Mouse (Mus musculus) liver, embryonic 12.5 days (tissue): ENCODE measurements around the gene Gpr37l1. TPM values are rescaled to one million over a fixed set of nuclear protein-coding genes. Genes with fewer than 3 reads are reported as not detected.

Experiments used
- ATAC-seq: fragments of 200-750 bp; cut with Nextera tagmentation; 2 replicates; pipeline ENCODE4 v1.8.0; 2017; ENCODE audit warnings: moderate number of reproducible peaks, mild to moderate bottlenecking, moderate library complexity
- H3K27ac ChIP-seq: fragments of 300-500 bp; sonication (generic); 2 replicates; pipeline ENCODE4 v1.5.1; 2016; ENCODE audit warnings: mild to moderate bottlenecking
- H3K27me3 ChIP-seq: fragments of 300-500 bp; sonication (generic); replicated peaks from 2 replicates; pipeline ENCODE4 v1.6.1; 2016; ENCODE audit warnings: mild to moderate bottlenecking, moderate library complexity
- H3K36me3 ChIP-seq: fragments of 300-500 bp; sonication (generic); 2 replicates; pipeline ENCODE4 v1.6.1; 2016; ENCODE audit warnings: mild to moderate bottlenecking, moderate library complexity
- H3K4me1 ChIP-seq: fragments of 300-500 bp; sonication (generic); 2 replicates; pipeline ENCODE4 v1.6.1; 2016
- H3K4me2 ChIP-seq: fragments of 300-500 bp; sonication (generic); 2 replicates; pipeline ENCODE4 v1.6.1; 2016; ENCODE audit warnings: mild to moderate bottlenecking, moderate library complexity
- H3K4me3 ChIP-seq: fragments of 300-500 bp; sonication (generic); 2 replicates; pipeline ENCODE4 v1.5.1; 2016; ENCODE audit warnings: mild to moderate bottlenecking, moderate library complexity
- H3K9ac ChIP-seq: fragments of 300-500 bp; sonication (generic); 2 replicates; pipeline ENCODE4 v1.6.1; 2016; ENCODE audit warnings: mild to moderate bottlenecking, moderate library complexity
- H3K9me3 ChIP-seq: fragments of 300-500 bp; sonication (generic); replicated peaks from 2 replicates; pipeline ENCODE4 v1.6.1; 2016; ENCODE audit warnings: mild to moderate bottlenecking, moderate library complexity
- WGBS: fragments of 180-500 bp; shearing (Covaris S2); methylation state at CpG from one replicate; pipeline ENCODE4 v1.1.7; 2016; ENCODE audit not compliant: insufficient replicate concordance; 5-methylcytosine and 5-hydroxymethylcytosine counted together
- polyA plus RNA-seq: library from polyadenylated mRNA; unstranded; fragments of >200 nt; fragmentation: Nextera tagmentation; extraction: Ambion mirVana; gene quantifications from 2 replicates; pipeline ENCODE4 v1.2.1, GENCODE M21; 2016

Gpr37l1 gene
- polyA plus RNA-seq, 1 experiment from 2014 or later: not detected

- WGBS: 72% methylated on average over 2 of the region's 2 CpGs
- Histone ChIP-seq H3K9me3 (no peaks in the 10 kb centered on the region), H3K36me3 (peaks cover 42% of the 10 kb centered on the region), H3K27me3 (peaks cover 5% of the 10 kb centered on the region; the same call in 1 of the 2 replicates), H3K9ac (no peak overlapping the region), H3K27ac (no peak overlapping the region), H3K4me2 (no peak overlapping the region), H3K4me1 (peaks cover 26% of the 10 kb centered on the region), H3K4me3 (no peak overlapping the region)
- no peak for ATAC-seq
Measured at GRCm38 (mm10) chr1:135143940-135144339, 23.5 kb downstream of the Gpr37l1 start.

GRCm38 (mm10) chr1:135142452-135142851 is 25.0 kb downstream of the Gpr37l1 start:
- ATAC-seq: no peak
- Histone ChIP-seq H3K27me3 (peaks cover 5% of the 10 kb centered on the region; the same call in 1 of the 2 replicates), H3K4me3 (no peak overlapping the region), H3K4me1 (peaks cover 17% of the 10 kb centered on the region), H3K27ac (no peak overlapping the region), H3K9ac (no peak overlapping the region), H3K9me3 (no peaks in the 10 kb centered on the region), H3K36me3 (peaks cover 46% of the 10 kb centered on the region), H3K4me2 (no peak overlapping the region)
- 68% methylated on average over 2 of the region's 2 CpGs for WGBS

GRCm38 (mm10) chr1:135139906-135140305 is 27.6 kb downstream of the Gpr37l1 start:
- 63% methylated on average over 2 of the region's 2 CpGs for WGBS
- H3K4me3 ChIP-seq: no peak overlapping the region

GRCm38 (mm10) chr1:135136500-135136899 is 31.0 kb downstream of the Gpr37l1 start:
- no peak overlapping the region for H3K27ac ChIP-seq
- 8% methylated on average over 1 of the region's 1 CpGs for WGBS
- no peak overlapping the region for H3K4me3 ChIP-seq
- H3K27me3 ChIP-seq: no peaks in the 10 kb centered on the region
- H3K9me3 ChIP-seq: no peaks in the 10 kb centered on the region
- H3K4me2 ChIP-seq: no peak overlapping the region
- H3K9ac ChIP-seq: no peak overlapping the region
- ATAC-seq: no peak
- peaks cover 32% of the 10 kb centered on the region for H3K36me3 ChIP-seq
- H3K4me1 ChIP-seq: peaks cover 47% of the 10 kb centered on the region

More at GRCm38 (mm10) chr1:135139906-135140305, 27.6 kb downstream of the Gpr37l1 start:
- no peak for ATAC-seq
- no peak overlapping the region for H3K9ac ChIP-seq
- H3K27ac ChIP-seq: no peak overlapping the region
- no peak overlapping the region for H3K4me2 ChIP-seq
- peaks cover 5% of the 10 kb centered on the region; the same call in 1 of the 2 replicates for H3K27me3 ChIP-seq
- peaks cover 54% of the 10 kb centered on the region for H3K36me3 ChIP-seq
- H3K4me1 ChIP-seq: peaks cover 13% of the 10 kb centered on the region
- H3K9me3 ChIP-seq: no peaks in the 10 kb centered on the region

GRCm38 (mm10) chr1:135135111-135135787 is 32.2 kb downstream of the Gpr37l1 start:
- Histone ChIP-seq H3K27ac (no peak overlapping the region; the same call in 1 of the 2 replicates), H3K4me2 (peak overlapping the region; percentile 66), H3K27me3 (no peaks in the 10 kb centered on the region), H3K4me1 (peaks cover 58% of the 10 kb centered on the region), H3K4me3 (no peak overlapping the region), H3K36me3 (peaks cover 23% of the 10 kb centered on the region), H3K9ac (no peak overlapping the region), H3K9me3 (no peaks in the 10 kb centered on the region)
- WGBS: 65% methylated on average over 8 of the region's 8 CpGs
- ATAC-seq: no peak

- peaks cover 71% of the 10 kb centered on the region for H3K4me1 ChIP-seq
- 22% methylated on average over 10 of the region's 10 CpGs for whole genome bisulfite sequencing
- H3K4me2 ChIP-seq: peak overlapping the region; percentile 66
- peak overlapping the region; percentile 72 for H3K27ac ChIP-seq
- H3K9ac ChIP-seq: peak overlapping the region; percentile 58
- peaks cover 11% of the 10 kb centered on the region for H3K27me3 ChIP-seq
- no peaks in the 10 kb centered on the region for H3K9me3 ChIP-seq
- peaks cover 12% of the 10 kb centered on the region for H3K36me3 ChIP-seq
- H3K4me3 ChIP-seq: peak overlapping the region; percentile 38
- ATAC-seq: 0 out of 2 replicates have a peak, but pooled peaks have one; percentile 22
Measured at GRCm38 (mm10) chr1:135133678-135134435, 33.6 kb downstream of the Gpr37l1 start.

GRCm38 (mm10) chr1:135132893-135133369 is 34.5 kb downstream of the Gpr37l1 start:
- no peaks in the 10 kb centered on the region for H3K9me3 ChIP-seq
- H3K27me3 ChIP-seq: peaks cover 19% of the 10 kb centered on the region
- peaks cover 12% of the 10 kb centered on the region for H3K36me3 ChIP-seq
- H3K9ac ChIP-seq: peak overlapping the region; percentile 58
- peak; percentile 53 for ATAC-seq
- H3K27ac ChIP-seq: peak overlapping the region; percentile 72
- peak overlapping the region; percentile 66 for H3K4me2 ChIP-seq
- 8% methylated on average over 9 of the region's 9 CpGs for WGBS
- H3K4me3 ChIP-seq: peak overlapping the region; percentile 38
- peaks cover 79% of the 10 kb centered on the region for H3K4me1 ChIP-seq

GRCm38 (mm10) chr1:135132473-135132872 is 35.0 kb downstream of the Gpr37l1 start, which contains the start of gene Ptpn7:
Gene Ptpn7 (plus strand): TSS chr1:135132700.
- Histone ChIP-seq H3K4me2 (peak within 1 kb of the TSS; percentile 66), H3K9ac (peak within 1 kb of the TSS; percentile 58), H3K27me3 (peaks cover 23% of the 10 kb centered on the region), H3K27ac (peak within 1 kb of the TSS; percentile 72), H3K4me3 (peak within 1 kb of the TSS; percentile 38), H3K36me3 (peaks cover 9% of the 10 kb centered on the region), H3K9me3 (no peaks in the 10 kb centered on the region), H3K4me1 (peaks cover 78% of the 10 kb centered on the region)
- ATAC-seq: peak; percentile 77
- WGBS: 3% methylated on average over 10 of the region's 10 CpGs

GRCm38 (mm10) chr1:135131560-135131959 is 35.9 kb downstream of the Gpr37l1 start:
- Histone ChIP-seq H3K27ac (peak overlapping the region; percentile 72), H3K4me3 (0 out of 2 replicates have a peak overlapping the region, but pooled peaks have one; percentile 8), H3K9me3 (no peaks in the 10 kb centered on the region), H3K36me3 (0 out of 2 replicates have a peak, but pooled peaks cover under 1% of the 10 kb centered on the region), H3K4me1 (peaks cover 71% of the 10 kb centered on the region), H3K9ac (peak overlapping the region; percentile 58; the same call in 1 of the 2 replicates), H3K27me3 (peaks cover 27% of the 10 kb centered on the region), H3K4me2 (peak overlapping the region; percentile 66)
- no peak for ATAC-seq
- 15% methylated on average over 8 of the region's 8 CpGs for WGBS

- peak overlapping the region; percentile 72 for H3K27ac ChIP-seq
- H3K9ac ChIP-seq: peak overlapping the region; percentile 58; the same call in 1 of the 2 replicates
- H3K4me3 ChIP-seq: 0 out of 2 replicates have a peak overlapping the region, but pooled peaks have one; percentile 8
- H3K4me2 ChIP-seq: peak overlapping the region; percentile 66
- H3K27me3 ChIP-seq: peaks cover 27% of the 10 kb centered on the region
- H3K9me3 ChIP-seq: no peaks in the 10 kb centered on the region
- ATAC-seq: peak; percentile 42; the same call in 1 of the 2 replicates
- peaks cover 71% of the 10 kb centered on the region for H3K4me1 ChIP-seq
- H3K36me3 ChIP-seq: no peaks in the 10 kb centered on the region
- WGBS: 9% methylated on average over 6 of the region's 6 CpGs
Measured at GRCm38 (mm10) chr1:135131034-135131433, 36.4 kb downstream of the Gpr37l1 start.

- ATAC-seq: no peak
- H3K4me3 ChIP-seq: 0 out of 2 replicates have a peak overlapping the region, but pooled peaks have one; percentile 8
Measured at GRCm38 (mm10) chr1:135130376-135131018, 37.0 kb downstream of the Gpr37l1 start.

More at GRCm38 (mm10) chr1:135130376-135131018, 37.0 kb downstream of the Gpr37l1 start:
- H3K4me1 ChIP-seq: peaks cover 71% of the 10 kb centered on the region
- no peak overlapping the region for H3K9ac ChIP-seq
- no peaks in the 10 kb centered on the region for H3K9me3 ChIP-seq
- H3K27me3 ChIP-seq: peaks cover 27% of the 10 kb centered on the region
- H3K4me2 ChIP-seq: peak overlapping the region; percentile 66
- H3K36me3 ChIP-seq: no peaks in the 10 kb centered on the region
- H3K27ac ChIP-seq: no peak overlapping the region
- WGBS: 23% methylated on average over 2 of the region's 2 CpGs
